Mouse (Mus musculus): ENCODE data around the gene Gm5798.
"Not testable (repeated sequence)": the region's sequence is repeated elsewhere in the genome, so short reads cannot be mapped to it uniquely, and the experiment has no call there.

The Gm5798 gene

DNA sequence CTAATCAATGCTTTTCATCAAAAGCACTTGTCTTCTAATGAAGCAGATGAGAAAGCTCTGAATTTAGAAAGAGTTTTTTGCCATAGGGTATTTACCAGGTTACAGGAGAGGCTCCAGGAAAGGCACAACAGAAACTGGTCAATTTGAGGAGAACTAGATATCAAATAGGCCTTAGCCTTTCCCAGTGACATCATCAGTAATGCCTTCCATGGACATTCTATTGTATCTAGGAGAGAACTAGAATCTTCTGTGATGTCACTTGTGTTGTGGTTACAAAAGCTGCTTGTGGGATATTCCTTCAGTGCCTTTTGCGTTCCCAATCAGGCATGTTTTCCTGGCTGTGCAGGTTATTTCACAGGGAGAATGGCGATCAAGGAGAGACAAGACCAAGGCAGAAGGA is at the start of gene Gm5798:
Gene Gm5798, plus strand, starts transcription at position 301 of the 400 bp plus-strand sequence.
- not testable (repeated sequence) for DNase-seq (ENCODE audit: low spot score in 2 of 2)

DNA sequence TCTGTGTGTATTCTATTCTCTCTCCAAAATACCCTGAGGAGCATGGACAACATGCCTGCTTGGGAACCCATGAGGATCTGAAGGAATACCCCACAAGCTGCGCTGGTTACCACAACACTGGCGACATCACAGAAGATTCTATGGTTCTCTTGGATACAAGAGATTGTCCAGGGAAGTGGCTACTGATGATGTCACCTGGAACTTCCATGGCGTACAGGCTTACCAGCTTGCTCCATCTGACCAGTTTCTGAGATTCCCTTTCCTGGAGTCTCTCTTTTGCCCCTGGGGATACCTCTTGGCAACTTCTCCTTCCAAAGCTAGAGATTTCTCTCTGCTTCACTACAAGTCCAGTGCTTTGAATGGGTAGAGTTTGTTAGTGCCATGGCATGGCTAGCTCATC is 37.9 kb downstream of the Gm5798 start, which contains the start of gene Gm7945:
Gene Gm7945, minus strand, starts transcription at position 101 of the 400 bp plus-strand sequence.
- not testable (repeated sequence) for DNase-seq (ENCODE audit: low spot score in 2 of 2)
